Mouse (Mus musculus): ENCODE data around the gene Ccdc177. TPM values are rescaled to one million over a fixed set of nuclear protein-coding genes. Genes with fewer than 3 reads are reported as not detected.
A peak's percentile ranks its signal among the peaks of the same experiment; 100 is the strongest.

The Ccdc177 gene
- polyA plus RNA-seq, 1 experiment from 2014 or later = not detected

DNA sequence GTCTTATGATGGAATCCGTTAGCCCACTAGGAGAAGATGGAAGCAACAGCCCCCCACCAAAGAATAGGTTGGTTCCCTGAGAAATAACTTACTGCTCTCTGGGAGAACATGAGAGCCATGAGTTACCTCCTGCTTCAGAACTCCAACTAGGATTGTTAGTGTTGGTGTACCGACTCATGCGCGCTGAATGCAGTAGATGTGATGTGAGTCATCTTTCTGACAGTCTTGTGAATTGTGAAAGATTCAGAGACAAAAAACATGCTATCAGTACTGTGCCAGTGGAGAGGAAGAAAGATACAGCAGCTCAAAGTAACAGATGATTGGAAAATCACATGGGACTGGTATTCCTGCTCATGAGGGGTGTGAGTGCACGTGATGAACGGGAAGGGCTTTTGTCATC is 8.9 kb downstream of the Ccdc177 start:
- WGBS (ENCODE audit: insufficient replicate concordance) = 77% methylated on average over 6 of the region's 6 CpGs
- no peak overlapping the region for H3K4me2 ChIP-seq (ENCODE audit: low read depth, low read length)
- peaks cover 51% of the 10 kb centered on the region for H3K27me3 ChIP-seq (ENCODE audit: insufficient read depth, low read length)
- DNase-seq = no peak
- H3K9ac ChIP-seq (replicated peaks) = no peak overlapping the region
- no peak overlapping the region for H3K4me3 ChIP-seq (ENCODE audit: low read depth, low read length)
- no peak for ATAC-seq
- TF ChIP-seq CTCF (IDR thresholded peaks at IDR 0.05; ENCODE audit: low read depth) (no peak), EP300 (IDR thresholded peaks at IDR 0.05; ENCODE audit: low read depth) (no peak)
- no peaks in the 10 kb centered on the region for H3K4me1 ChIP-seq (ENCODE audit: insufficient read depth)
- no peaks in the 10 kb centered on the region for H3K36me3 ChIP-seq (replicated peaks; ENCODE audit: insufficient read depth, low read length)
- H3K27ac ChIP-seq (ENCODE audit: low read depth) = no peak overlapping the region
- H3K9me3 ChIP-seq (ENCODE audit: low read length) = no peaks in the 10 kb centered on the region

DNA sequence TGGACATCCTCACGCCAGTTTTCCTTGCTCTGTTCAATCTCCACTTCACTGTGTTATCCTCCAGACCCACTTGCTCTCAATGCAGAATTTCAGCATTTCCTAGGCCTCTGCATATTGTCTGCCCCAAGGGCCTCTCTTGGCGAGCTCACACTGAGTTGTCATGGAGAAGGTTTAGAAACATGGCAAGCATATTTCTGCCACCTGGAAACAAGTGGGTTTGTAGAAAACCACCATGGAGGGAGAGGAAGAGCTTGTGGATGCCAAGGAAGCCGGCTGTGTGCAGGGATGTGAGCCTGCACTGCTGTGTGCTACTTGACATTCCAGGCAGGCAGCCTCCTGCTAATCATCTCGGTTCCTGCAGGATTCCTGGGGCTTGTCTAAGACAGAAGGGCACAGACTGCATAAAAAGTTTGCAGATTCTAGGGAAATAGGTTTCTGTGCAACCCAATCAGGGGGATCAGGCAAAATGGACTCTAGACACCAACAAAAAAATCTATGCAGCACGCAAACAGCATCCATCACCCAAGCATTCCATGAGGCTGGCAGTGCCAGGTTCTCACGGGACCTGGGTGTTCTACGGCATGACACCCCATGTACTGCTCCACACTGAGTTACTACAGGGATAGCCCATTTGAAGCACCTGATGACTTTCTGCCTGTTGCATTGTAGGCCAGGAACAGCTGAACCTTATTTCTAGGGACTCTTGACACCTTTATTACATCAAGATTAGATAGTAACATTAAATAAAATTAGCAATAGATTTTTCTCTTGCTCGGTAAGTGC is 14.3 kb downstream of the Ccdc177 start:
- DNase-seq = no peak

DNA sequence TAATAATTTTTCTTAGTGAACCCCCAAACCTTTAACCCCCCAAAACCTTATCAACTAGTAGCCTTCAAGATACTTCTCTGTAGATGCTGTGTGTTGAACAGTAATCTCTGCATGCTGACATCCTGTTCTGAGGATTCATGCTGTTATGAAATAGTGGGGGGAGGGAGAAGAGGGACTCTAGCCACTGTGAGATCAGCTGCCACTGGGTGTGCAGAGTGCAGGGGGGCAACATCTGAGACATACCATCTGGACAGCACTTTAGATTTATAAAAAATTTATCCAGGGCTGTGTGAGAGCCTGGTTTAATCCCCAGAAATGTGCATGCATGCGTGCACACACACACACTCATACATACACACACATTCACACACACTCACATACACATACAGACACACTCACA is 15.9 kb downstream of the Ccdc177 start:
- Histone ChIP-seq H3K9ac (replicated peaks) (no peak overlapping the region), H3K4me1 (ENCODE audit: insufficient read depth) (no peaks in the 10 kb centered on the region), H3K27me3 (ENCODE audit: insufficient read depth, low read length) (peaks cover 22% of the 10 kb centered on the region; the same call in 1 of the 2 replicates), H3K4me2 (ENCODE audit: low read depth, low read length) (no peak overlapping the region), H3K27ac (ENCODE audit: low read depth) (no peak overlapping the region), H3K4me3 (ENCODE audit: low read depth, low read length) (no peak overlapping the region), H3K9me3 (ENCODE audit: low read length) (no peaks in the 10 kb centered on the region), H3K36me3 (replicated peaks; ENCODE audit: insufficient read depth, low read length) (no peaks in the 10 kb centered on the region)
- no peak for DNase-seq
- WGBS (ENCODE audit: insufficient replicate concordance) = 76% methylated on average over 1 of the region's 1 CpGs
- no peak for TF ChIP-seq EP300 (IDR thresholded peaks at IDR 0.05; ENCODE audit: low read depth)
- no peak for ATAC-seq

More for the DNA sequence above, 14.3 kb downstream of the Ccdc177 start:
- Histone ChIP-seq H3K36me3 (replicated peaks; ENCODE audit: insufficient read depth, low read length) (no peaks in the 10 kb centered on the region), H3K4me2 (ENCODE audit: low read depth, low read length) (no peak overlapping the region), H3K4me3 (ENCODE audit: low read depth, low read length) (no peak overlapping the region), H3K27me3 (ENCODE audit: insufficient read depth, low read length) (peaks cover 33% of the 10 kb centered on the region; the same call in 1 of the 2 replicates), H3K9ac (replicated peaks) (no peak overlapping the region), H3K9me3 (ENCODE audit: low read length) (no peaks in the 10 kb centered on the region), H3K27ac (ENCODE audit: low read depth) (no peak overlapping the region), H3K4me1 (ENCODE audit: insufficient read depth) (no peaks in the 10 kb centered on the region)
- no peak for TF ChIP-seq CTCF (IDR thresholded peaks at IDR 0.05; ENCODE audit: low read depth)
- no peak for TF ChIP-seq EP300 (IDR thresholded peaks at IDR 0.05; ENCODE audit: low read depth)
- WGBS (ENCODE audit: insufficient replicate concordance) = 59% methylated on average over 8 of the region's 8 CpGs
- no peak for ATAC-seq

DNA sequence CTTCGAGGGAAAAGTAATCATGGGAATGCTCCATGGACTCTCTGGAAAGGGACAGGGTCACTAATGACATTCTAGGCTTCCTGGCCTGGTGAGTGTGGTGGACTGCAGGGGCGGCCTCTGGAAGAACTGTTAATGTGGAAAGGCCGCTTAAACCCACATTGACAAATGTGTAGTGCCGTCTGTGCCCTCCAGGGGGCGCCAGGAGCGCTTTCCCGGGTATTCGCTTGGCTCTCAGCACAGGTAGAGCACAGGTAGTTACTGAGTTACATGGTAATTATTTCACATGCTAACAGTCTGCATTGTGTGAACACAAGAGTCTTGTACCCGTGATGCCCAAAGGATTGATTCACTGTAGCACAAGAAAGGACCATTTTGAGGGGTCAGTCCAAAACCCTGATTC is 21.0 kb downstream of the Ccdc177 start:
- peaks cover 19% of the 10 kb centered on the region; the same call in 1 of the 2 replicates for H3K27me3 ChIP-seq (ENCODE audit: insufficient read depth, low read length)
- H3K9me3 ChIP-seq (ENCODE audit: low read length) = no peaks in the 10 kb centered on the region
- no peak for TF ChIP-seq EP300 (IDR thresholded peaks at IDR 0.05; ENCODE audit: low read depth)
- peak; percentile 80 for TF ChIP-seq CTCF (IDR thresholded peaks at IDR 0.05; ENCODE audit: low read depth)
- H3K9ac ChIP-seq (replicated peaks) = no peak overlapping the region
- no peak overlapping the region for H3K4me3 ChIP-seq (ENCODE audit: low read depth, low read length)
- WGBS (ENCODE audit: insufficient replicate concordance) = 25% methylated on average over 9 of the region's 9 CpGs
- no peak overlapping the region for H3K27ac ChIP-seq (ENCODE audit: low read depth)
- ATAC-seq (0 out of 2 replicates have a peak, but pooled peaks have one; percentile 25), DNase-seq (peak; percentile 69)
- H3K4me1 ChIP-seq (ENCODE audit: insufficient read depth) = no peaks in the 10 kb centered on the region
- H3K4me2 ChIP-seq (ENCODE audit: low read depth, low read length) = no peak overlapping the region
- no peaks in the 10 kb centered on the region for H3K36me3 ChIP-seq (replicated peaks; ENCODE audit: insufficient read depth, low read length)

DNA sequence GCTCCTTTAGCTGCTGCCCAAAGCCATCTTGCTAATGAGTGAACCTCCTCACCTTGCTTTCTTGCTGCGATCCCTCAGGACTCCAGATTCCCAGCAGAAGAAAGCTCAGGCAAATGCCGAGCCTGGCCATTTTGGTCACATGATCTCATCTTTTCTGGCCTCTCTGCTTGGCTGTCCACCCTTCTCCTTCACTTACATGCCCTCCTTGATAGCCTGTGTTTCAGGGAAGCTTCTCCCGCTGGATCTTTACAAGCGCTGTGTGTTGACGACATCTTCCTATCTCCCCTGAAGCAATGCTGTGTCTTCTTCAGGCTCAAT is 23.2 kb downstream of the Ccdc177 start:
- TF ChIP-seq EP300 (IDR thresholded peaks at IDR 0.05; ENCODE audit: low read depth) (no peak), CTCF (IDR thresholded peaks at IDR 0.05; ENCODE audit: low read depth) (no peak)

DNA sequence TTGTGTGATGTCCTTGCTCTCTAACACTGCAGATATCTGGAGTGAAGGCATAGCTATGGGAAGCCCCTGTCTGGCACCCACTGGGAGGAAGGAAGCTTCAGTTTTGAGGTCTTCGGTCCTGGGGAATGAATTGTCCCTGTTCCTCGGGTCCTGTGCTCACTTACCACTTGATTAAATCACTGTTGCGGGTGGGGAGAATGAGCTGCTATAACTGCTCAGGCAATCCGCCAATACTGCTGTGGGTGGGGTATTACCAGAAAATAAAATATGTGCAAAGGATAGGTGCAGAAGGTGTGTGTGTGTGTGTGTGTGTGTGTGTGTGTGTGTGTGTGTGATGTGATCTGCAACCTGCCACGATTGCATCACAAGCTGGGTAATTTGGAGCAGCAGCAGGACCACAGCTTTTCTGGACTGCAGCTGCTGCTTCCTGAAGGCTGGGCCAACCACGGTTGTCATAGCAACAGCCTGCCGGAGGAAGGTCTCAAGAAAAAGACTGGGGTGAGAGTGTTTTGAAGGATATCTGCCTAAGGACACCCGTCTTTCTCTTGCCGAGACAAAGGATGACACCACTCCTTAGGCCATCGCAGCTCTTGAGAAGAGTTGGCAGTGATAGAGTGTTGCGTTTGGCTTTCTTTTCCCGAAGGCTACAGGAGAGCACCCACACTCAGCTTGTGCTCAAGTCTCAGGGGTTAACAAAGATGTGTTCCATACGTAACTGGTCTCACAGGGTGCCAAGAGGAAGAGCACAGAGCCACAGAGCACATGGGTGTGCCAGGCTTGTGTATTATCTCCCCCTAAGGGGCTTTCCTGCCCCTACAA is 23.8 kb downstream of the Ccdc177 start:
- 28% methylated on average over 13 of the region's 13 CpGs for WGBS (ENCODE audit: insufficient replicate concordance)
- Histone ChIP-seq H3K27ac (ENCODE audit: low read depth) (no peak overlapping the region), H3K4me1 (ENCODE audit: insufficient read depth) (no peaks in the 10 kb centered on the region), H3K9ac (replicated peaks) (no peak overlapping the region), H3K36me3 (replicated peaks; ENCODE audit: insufficient read depth, low read length) (no peaks in the 10 kb centered on the region), H3K4me2 (ENCODE audit: low read depth, low read length) (no peak overlapping the region), H3K9me3 (ENCODE audit: low read length) (no peaks in the 10 kb centered on the region), H3K27me3 (ENCODE audit: insufficient read depth, low read length) (peaks cover 13% of the 10 kb centered on the region; the same call in 1 of the 2 replicates), H3K4me3 (ENCODE audit: low read depth, low read length) (no peak overlapping the region)
- ATAC-seq = no peak
- no peak for TF ChIP-seq CTCF (IDR thresholded peaks at IDR 0.05; ENCODE audit: low read depth)
- DNase-seq = no peak

More for the DNA sequence above, 23.2 kb downstream of the Ccdc177 start:
- H3K27me3 ChIP-seq (ENCODE audit: insufficient read depth, low read length) = peaks cover 17% of the 10 kb centered on the region; the same call in 1 of the 2 replicates
- H3K4me3 ChIP-seq (ENCODE audit: low read depth, low read length) = no peak overlapping the region
- H3K4me2 ChIP-seq (ENCODE audit: low read depth, low read length) = no peak overlapping the region
- WGBS (ENCODE audit: insufficient replicate concordance) = 57% methylated on average over 5 of the region's 5 CpGs
- H3K9me3 ChIP-seq (ENCODE audit: low read length) = no peaks in the 10 kb centered on the region
- H3K4me1 ChIP-seq (ENCODE audit: insufficient read depth) = no peaks in the 10 kb centered on the region
- ATAC-seq (no peak), DNase-seq (no peak)
- H3K9ac ChIP-seq (replicated peaks) = no peak overlapping the region
- no peaks in the 10 kb centered on the region for H3K36me3 ChIP-seq (replicated peaks; ENCODE audit: insufficient read depth, low read length)
- no peak overlapping the region for H3K27ac ChIP-seq (ENCODE audit: low read depth)
